18 mouse cellular contexts compared by ENCODE assay signal in genomic region chr16:97421671-97422070, GRCm38 (mm10). TPM values are rescaled to one million over a fixed set of nuclear protein-coding genes. Genes with fewer than 3 reads are reported as not detected.
"Had no signal": no experiment of that assay in that cellular context is flagged by ENCODE, and none has a peak within 500 bp of the region (broad histone marks: within the 10 kb centered on the region; RNA-seq: fewer than 3 reads in every experiment).

No protein-coding gene starts in this region.

- H3K4me3 ChIP-seq: kidney, embryonic 15.5 days; limb, embryonic 12.5 days; limb, embryonic 15.5 days; lung, embryonic 15.5 days; myocyte; neural tube, embryonic 13.5 days had no signal

- DNase-seq: kidney, adult 11 months; kidney, adult 8-10 months; kidney, postnatal 10 days; kidney, postnatal 36 days; liver, postnatal 0 days; lung, postnatal 14 days; lung, postnatal 4 days; midbrain, embryonic 14.5 days; retina, postnatal 1 day; right cerebral cortex, postnatal 25 days; thymus, adult 18-20 months; thymus, postnatal 36 days had no signal

- H3K4me1 ChIP-seq: kidney, embryonic 15.5 days; limb, embryonic 12.5 days; limb, embryonic 15.5 days; lung, embryonic 15.5 days; neural tube, embryonic 13.5 days had no signal

RNA-seq across cellular contexts. Expression of gene Mx1, which starts 41.0 kb away (rescaled TPM):
- polyA plus RNA-seq: limb, embryonic 12.5 days had no signal
